Mouse (Mus musculus) layer of hippocampus, adult 18-20 months (tissue): ENCODE results near the gene Pithd1. TPM values are rescaled to one million over a fixed set of nuclear protein-coding genes. Genes with fewer than 3 reads are reported as not detected.
A peak's percentile ranks its signal among the peaks of the same experiment; 100 is the strongest.

Experiments used
- DNase-seq, 2 experiments: peaks; one replicate each; pipeline ENCODE4 v3.0.0; 2022; ENCODE audit warnings: low spot score in 2 of 2
- long read RNA-seq: library from polyadenylated mRNA; stranded (forward); transcript quantifications from one replicate; pipeline ENCODE4 v2.0.0, GENCODE M21; 2021
- total RNA-seq, 2 experiments: library from RNA; stranded (reverse); gene quantifications; 2 replicates each; pipeline ENCODE4 v1.2.3; 2021

Pithd1 gene
- 10 to 100 TPM; 88.9 to 93.4 TPM for total RNA-seq
- long read RNA-seq, transcript Pithd1-201 (6 exons, 1,700 nt): major isoform, 154 of 167 reads
- long read RNA-seq, partial matches to known transcripts: 2 of 167 reads
- long read RNA-seq, other reads (novel, unspliced or antisense): 11 of 167 reads

DNA sequence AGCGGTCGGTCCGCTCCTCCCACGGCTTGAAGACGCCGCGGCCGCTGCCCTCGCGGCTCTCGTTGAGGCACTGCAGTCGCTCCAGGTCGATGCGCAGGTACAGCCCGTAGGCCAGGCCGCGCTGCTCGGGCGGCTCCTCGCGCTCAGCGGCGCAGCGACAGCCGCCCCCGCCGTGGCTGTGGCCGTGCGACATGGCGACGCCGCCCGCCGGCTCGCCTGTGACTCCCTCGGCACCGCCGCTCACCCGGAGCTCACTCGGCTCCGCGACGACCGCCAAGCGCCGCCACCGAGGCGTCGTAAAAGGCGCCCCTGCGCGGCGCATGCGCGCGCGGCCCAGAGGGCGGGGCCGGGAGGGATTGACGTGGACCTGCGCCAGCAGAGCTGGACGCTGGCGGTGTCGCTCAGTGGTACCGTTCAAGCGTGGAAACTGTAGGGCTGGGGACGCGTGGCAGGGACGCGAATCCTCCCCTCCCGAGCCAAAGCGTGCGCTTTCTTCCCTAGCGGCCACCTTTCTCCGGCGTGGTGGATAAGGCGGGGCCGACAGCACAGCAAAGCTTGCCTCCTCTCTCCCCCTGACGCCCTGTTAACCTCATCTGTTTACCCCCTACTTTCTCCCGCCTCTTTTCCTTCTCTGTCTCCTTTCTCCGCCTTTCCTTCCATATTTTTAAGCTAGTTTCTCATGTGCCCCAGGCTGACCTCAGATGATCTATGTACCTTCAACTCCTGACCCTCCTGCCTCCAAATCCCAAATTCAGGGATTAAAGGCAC, at the start of gene Pithd1:
Gene Pithd1, minus strand, starts transcription at position 322 of the 768 bp plus-strand sequence.
- peak; percentile 88 to 94 for DNase-seq

- DNase-seq: no peak
Observed at GRCm38 (mm10) chr4:136035078-136035477, 48.0 kb upstream of the Pithd1 start.

- DNase-seq: no peak
Observed at GRCm38 (mm10) chr4:136033231-136033630, 46.2 kb upstream of the Pithd1 start.

- no peak for DNase-seq
Observed at GRCm38 (mm10) chr4:136030968-136031909, 44.2 kb upstream of the Pithd1 start.

- DNase-seq: no peak
Observed at GRCm38 (mm10) chr4:136028689-136029088, 41.6 kb upstream of the Pithd1 start.

DNA sequence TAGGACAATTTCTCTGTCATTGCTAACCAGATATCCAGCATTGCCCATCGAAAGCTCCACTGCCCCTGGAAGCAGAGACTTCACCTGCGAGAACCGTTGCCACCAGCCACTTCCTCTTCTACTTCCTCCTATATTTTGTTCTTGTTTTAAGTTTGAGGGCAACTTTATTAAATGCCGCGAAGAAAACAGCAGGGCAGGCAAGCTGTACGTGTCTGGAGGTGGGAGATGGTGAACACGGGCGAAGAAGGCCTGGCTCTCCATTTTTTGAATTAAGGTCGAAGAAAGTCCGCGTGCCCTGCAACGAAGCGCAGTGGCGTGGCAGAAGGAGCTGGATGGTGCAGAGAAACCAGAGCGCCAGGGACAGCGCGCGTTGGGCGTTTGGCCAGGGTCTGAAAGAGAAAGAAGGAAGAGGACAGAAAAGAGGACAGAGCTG, 41.1 kb upstream of the Pithd1 start:
- DNase-seq: no peak

DNA sequence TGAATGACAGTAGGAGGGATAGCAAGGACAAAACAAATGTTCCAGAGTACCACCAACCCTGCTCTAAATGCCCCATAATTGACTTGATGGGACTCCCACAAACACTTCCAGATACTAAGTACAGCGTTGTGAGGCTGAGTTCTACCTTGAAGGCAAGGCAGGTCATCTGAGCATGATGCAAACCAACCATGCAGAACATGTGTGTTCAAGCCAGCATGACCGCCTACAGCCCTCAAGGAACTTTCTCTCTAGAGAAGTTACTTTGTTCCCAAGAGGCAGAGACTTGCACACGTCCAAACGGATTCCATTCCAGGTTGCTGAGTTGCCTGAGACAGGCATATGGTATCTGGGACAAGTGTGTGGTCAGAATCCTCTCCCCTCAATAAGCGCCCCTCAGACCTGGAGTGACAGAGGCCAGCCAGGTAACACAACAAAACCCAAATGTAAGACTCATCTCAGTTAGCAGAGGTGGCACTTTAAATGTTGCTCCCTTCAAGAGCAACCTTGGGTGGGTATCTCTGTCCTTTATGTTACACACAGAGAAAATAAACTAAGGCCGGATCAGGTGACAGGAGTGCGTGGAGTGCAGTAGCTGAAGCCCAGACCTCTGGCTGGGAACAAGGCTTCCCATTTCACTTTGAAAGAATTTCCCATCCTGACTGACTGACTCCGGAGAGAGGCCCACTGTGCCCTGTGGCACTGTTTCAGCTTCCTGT, 40.5 kb upstream of the Pithd1 start:
- no peak for DNase-seq

DNA sequence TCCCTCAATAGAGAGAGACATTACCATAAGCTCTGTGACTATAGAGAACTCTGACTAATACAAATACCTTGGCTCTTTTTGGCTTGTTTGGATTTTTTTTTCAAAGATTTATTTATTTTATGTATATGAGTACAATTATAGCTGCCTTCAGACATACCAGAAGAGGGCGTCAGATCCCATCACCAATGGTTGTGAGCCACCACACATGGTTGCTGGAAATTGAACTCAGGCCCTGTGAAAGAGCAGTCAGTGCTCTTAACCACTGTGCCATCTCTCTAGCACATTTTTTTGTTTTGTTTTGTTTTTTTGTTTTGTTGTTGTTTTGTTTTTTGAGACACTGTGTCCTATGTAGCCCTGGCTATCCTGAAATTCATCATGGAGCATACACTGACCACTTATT, 38.3 kb upstream of the Pithd1 start:
- no peak for DNase-seq

GRCm38 (mm10) chr4:136022924-136023323, 35.9 kb upstream of the Pithd1 start:
- DNase-seq: no peak

- peak; percentile 98 to 100 for DNase-seq
Observed at GRCm38 (mm10) chr4:136021549-136022047, 34.5 kb upstream of the Pithd1 start, which contains the start of gene Eloa. Gene Eloa, minus strand, starts transcription at chr4:136021763.

GRCm38 (mm10) chr4:136020743-136021548, 33.9 kb upstream of the Pithd1 start:
- peak in 1 of 2 experiments; percentile 13 for DNase-seq

DNA sequence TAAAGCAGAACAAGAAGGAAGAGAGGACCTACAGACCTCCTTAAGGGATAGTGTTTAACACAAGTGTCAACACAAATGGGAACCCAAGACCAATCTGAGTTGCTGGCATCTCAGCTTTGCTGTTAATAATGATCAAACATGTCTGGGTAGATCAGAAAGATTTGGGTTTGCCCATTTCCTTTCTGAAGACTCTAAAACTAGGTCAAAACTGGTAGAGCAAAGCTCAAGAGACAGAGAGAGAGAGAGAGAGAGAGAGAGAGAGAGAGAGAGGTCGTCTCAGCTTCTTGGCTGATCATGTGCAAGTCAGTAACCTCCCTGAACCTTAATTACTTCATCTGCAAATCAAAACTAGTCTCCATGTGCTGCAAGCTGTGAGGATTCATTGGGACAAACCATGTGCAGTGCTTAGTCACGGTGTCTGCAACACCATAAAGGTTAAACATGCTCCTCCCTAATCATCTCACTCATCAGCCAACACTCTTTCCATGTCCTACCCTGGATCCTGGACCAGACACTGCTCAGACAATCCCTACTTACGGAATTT, 29.1 kb upstream of the Pithd1 start:
- DNase-seq: no peak

DNA sequence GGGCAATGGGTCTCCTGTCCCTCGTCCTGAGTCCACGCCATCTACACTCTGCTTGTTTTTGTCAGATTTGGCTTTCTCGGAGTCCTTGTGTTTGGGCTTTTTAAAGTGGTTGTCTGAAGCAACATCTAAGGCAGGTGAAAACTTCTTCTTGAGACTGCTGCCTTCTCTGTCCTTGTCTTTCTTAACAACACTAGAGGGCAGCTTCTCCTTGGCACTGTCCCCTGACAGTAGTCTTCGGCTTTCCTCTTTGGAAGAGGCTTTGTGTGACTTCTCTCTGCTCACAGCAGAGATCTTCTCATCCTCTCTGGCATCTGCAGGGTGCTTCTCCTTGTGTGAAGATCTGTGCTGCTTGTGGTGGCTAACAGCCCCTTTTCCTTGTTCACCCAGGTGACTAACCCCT, 23.5 kb upstream of the Pithd1 start:
- no peak for DNase-seq

GRCm38 (mm10) chr4:136008782-136009447, 21.9 kb upstream of the Pithd1 start:
- no peak for DNase-seq

- no peak for DNase-seq
Observed at GRCm38 (mm10) chr4:136006821-136007220, 19.8 kb upstream of the Pithd1 start.

- DNase-seq: no peak
Observed at GRCm38 (mm10) chr4:136004921-136005320, 17.9 kb upstream of the Pithd1 start.

GRCm38 (mm10) chr4:136004107-136004675, 17.1 kb upstream of the Pithd1 start:
- no peak for DNase-seq

GRCm38 (mm10) chr4:135995118-135995517, 8.1 kb upstream of the Pithd1 start:
- no peak for DNase-seq

DNA sequence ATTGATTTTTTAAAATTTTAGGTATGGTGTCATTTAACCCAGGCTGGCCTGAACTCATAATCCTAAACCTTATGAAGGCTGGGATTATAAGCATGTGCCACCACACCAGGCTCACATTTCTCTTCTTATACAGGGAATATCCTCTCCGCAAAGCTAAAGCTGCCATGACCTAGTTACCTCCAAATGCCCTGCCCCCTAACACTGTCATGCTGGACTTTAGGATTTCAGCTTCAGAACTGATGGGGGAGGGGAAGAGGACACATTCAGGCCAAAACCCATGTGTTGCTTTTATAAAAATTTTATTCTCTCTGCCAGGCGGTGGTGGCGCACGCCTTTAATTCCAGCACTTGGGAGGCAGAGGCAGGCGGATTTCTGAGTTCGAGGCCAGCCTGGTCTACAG, 6.9 kb upstream of the Pithd1 start:
- DNase-seq: no peak
